Mouse (Mus musculus) C2C12 (cell line): ENCODE data around the gene Acvr1. TPM values are rescaled to one million over a fixed set of nuclear protein-coding genes. Genes with fewer than 3 reads are reported as not detected.
A peak's percentile ranks its signal among the peaks of the same experiment; 100 is the strongest.

ENCODE experiments used
- H3K27me3 ChIP-seq: one replicate; pipeline ENCODE4 v1.6.1; 2011; ENCODE audit not compliant: control insufficient read depth, insufficient read depth, insufficient read length
- H3K36me3 ChIP-seq: one replicate; pipeline ENCODE4 v1.6.1; 2011; ENCODE audit not compliant: control insufficient read depth, insufficient read depth
- H3K4me3 ChIP-seq: one replicate; pipeline ENCODE4 v1.5.1; 2011; ENCODE audit warnings: mild to moderate bottlenecking, control low read depth; ENCODE audit not compliant: poor library complexity, insufficient read depth, severe bottlenecking
- H3K79me2 ChIP-seq: one replicate; pipeline ENCODE4 v1.6.1; 2011; ENCODE audit not compliant: control insufficient read depth, insufficient read depth
- H3K79me3 ChIP-seq: one replicate; pipeline ENCODE4 v1.6.1; 2011; ENCODE audit warnings: low read depth, control low read depth
- H3ac ChIP-seq: one replicate; pipeline ENCODE3; 2011; ENCODE audit warnings: low read depth; ENCODE audit not compliant: control insufficient read depth, insufficient read length
- CEBPB ChIP-seq: IDR thresholded peaks from one replicate; pipeline ENCODE4 v1.6.1; 2011; ENCODE audit warnings: low read depth, mild to moderate bottlenecking, control low read depth, moderate library complexity
- CTCF ChIP-seq: IDR thresholded peaks from one replicate; pipeline ENCODE4 v1.5.1; 2011; ENCODE audit not compliant: control insufficient read depth, insufficient read depth, insufficient read length
- FOSL1 ChIP-seq: IDR thresholded peaks from one replicate; pipeline ENCODE4 v1.8.0; 2011; ENCODE audit warnings: mild to moderate bottlenecking, low read length; ENCODE audit not compliant: poor library complexity, insufficient read depth, severe bottlenecking
- MAX ChIP-seq: IDR thresholded peaks from one replicate; pipeline ENCODE4 v1.6.1; 2011; ENCODE audit warnings: mild to moderate bottlenecking, control low read depth
- MYOD1 ChIP-seq: IDR thresholded peaks from one replicate; pipeline ENCODE4 v1.6.1; 2011; ENCODE audit warnings: low read depth; ENCODE audit not compliant: control insufficient read depth, insufficient read length
- MYOG ChIP-seq: IDR thresholded peaks from one replicate; pipeline ENCODE4 v1.6.1; 2011; ENCODE audit not compliant: control insufficient read depth, insufficient read length; ENCODE audit errors: extremely low read depth
- USF1 ChIP-seq: IDR thresholded peaks from one replicate; pipeline ENCODE4 v1.6.1; 2011; ENCODE audit warnings: low read depth, mild to moderate bottlenecking, control low read depth, moderate library complexity
- polyA plus RNA-seq: library from polyadenylated mRNA; unstranded; fragments of >200 nt; fragmentation: generic; extraction: Trizol; gene quantifications from one replicate; pipeline ENCODE4 v1.2.1, GENCODE M21; 2012; ENCODE audit warnings: missing spikeins

Acvr1 gene
- polyA plus RNA-seq, 1 experiment = 37.2 TPM

DNA sequence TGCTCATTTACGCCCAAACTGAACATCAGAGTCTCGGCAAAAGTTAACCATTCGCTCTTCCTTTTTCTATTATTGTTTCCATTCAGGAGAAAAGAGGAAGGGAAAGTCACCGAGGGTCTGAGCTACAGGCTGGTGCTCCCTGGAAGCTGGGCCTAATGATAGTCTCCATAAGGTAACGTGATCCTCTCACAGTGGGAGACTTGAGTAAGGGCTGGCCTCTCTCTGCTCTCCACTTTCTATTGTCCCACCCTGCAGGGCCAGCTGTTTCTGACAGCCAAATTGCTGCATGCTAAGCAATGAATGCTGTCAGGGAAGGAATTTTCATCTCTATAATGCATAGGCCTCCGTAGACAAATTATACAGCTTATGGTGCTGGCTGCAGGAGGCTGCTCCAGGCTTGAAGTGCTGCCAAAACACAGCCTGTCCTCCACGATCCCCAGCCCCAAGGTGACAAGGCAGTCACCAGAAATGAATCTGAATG is 33.4 kb downstream of the Acvr1 start:
- Histone ChIP-seq H3ac (no peak overlapping the region), H3K79me3 (peaks cover 91% of the 10 kb centered on the region), H3K36me3 (peaks cover 43% of the 10 kb centered on the region), H3K27me3 (no peaks in the 10 kb centered on the region), H3K79me2 (peaks cover 100% of the 10 kb centered on the region), H3K4me3 (no peak overlapping the region)
- TF ChIP-seq MYOD1 = peak; percentile 20
- no peak for TF ChIP-seq CEBPB

DNA sequence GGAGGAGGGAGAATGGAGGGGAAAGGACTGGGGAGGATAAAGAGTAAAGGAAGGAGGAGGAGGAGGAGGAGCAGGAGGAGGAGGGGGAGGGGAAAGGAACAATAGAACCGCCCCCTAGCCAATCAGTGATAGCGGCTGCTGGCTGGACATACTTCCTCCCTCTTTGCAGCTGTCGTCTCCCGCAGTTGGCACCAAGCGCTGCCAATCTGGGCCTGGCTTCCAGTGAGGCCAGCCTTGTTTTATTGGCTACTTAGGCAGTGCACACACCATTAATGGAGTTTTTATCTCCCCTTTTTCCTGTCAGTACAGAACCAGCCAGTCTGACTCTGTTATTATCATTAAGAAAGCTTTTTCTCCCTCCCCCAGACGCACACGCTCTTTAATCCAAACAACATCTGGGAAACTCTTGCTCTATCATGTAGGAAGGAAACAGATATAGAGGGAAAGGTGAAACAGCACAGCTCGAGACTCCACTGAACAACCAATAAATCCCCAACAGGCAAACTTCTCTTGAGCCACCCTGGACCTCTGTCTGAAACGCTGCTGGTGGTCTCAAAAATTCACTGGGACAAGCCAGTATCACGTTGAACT is 34.6 kb downstream of the Acvr1 start:
- TF ChIP-seq MYOG = no peak
- peak; percentile 86 for TF ChIP-seq MYOD1
- Histone ChIP-seq H3K27me3 (no peaks in the 10 kb centered on the region), H3ac (no peak overlapping the region), H3K79me2 (peaks cover 100% of the 10 kb centered on the region), H3K4me3 (no peak overlapping the region), H3K36me3 (peaks cover 42% of the 10 kb centered on the region), H3K79me3 (peaks cover 90% of the 10 kb centered on the region)

DNA sequence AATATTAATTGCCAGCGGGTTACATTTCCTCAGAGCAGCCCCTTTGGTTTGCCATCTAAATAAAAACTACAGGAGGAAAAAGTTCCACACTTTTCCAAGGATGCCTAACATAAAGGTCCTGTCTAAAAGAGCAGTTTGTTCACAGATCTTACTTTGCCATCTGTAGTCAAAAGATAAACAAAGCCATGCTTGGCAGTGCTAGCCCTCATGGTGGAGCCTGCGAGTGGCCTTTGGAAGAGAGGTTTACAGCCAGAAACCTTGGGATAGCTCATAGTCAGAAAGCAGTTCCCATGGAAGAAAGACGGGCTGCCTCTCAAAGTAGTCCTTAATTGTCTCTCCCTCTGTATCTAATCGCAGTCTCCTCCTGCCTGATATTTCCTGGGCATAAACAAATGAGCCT is 36.4 kb downstream of the Acvr1 start:
- H3K27me3 ChIP-seq = no peaks in the 10 kb centered on the region
- H3K4me3 ChIP-seq = no peak overlapping the region
- H3K79me3 ChIP-seq = peaks cover 93% of the 10 kb centered on the region
- H3K79me2 ChIP-seq = peaks cover 100% of the 10 kb centered on the region
- no peak overlapping the region for H3ac ChIP-seq
- H3K36me3 ChIP-seq = peaks cover 29% of the 10 kb centered on the region
- TF ChIP-seq CTCF = no peak
- no peak for TF ChIP-seq MYOG
- TF ChIP-seq MYOD1 = no peak
- no peak for TF ChIP-seq CEBPB

DNA sequence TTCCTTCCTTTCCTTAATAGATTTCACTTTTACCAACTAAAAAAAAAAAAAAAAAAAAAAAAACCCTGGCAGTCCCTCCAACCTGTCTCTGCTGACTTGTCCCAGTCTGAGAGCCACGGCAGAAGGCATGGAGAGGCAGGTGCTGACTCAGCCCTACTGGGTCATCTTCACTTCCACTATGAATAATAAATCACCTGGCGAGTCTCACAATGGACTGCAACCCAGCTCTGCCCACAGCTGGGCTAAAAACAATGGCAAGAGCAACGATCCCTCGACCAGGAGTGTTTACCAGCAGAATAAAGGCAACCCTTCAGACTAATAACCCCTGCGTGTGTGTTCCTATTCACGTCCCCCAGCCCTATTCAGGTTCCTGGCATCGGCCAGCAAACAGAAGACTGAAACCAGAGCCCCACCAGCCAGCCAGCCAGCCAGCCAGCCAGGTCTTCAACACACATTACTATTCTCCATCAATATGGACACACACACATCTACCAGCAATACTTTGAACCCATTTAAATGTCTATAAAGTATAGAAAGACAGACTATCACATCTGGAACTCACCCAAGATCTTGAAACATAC is 37.0 kb downstream of the Acvr1 start:
- Histone ChIP-seq H3K79me2 (peaks cover 100% of the 10 kb centered on the region), H3K36me3 (peaks cover 24% of the 10 kb centered on the region), H3ac (no peak overlapping the region), H3K27me3 (no peaks in the 10 kb centered on the region), H3K79me3 (peaks cover 94% of the 10 kb centered on the region), H3K4me3 (no peak overlapping the region)
- no peak for TF ChIP-seq CEBPB
- no peak for TF ChIP-seq USF1
- no peak for TF ChIP-seq FOSL1
- no peak for TF ChIP-seq MAX
- no peak for TF ChIP-seq MYOG
- TF ChIP-seq MYOD1 = no peak
- no peak for TF ChIP-seq CTCF

DNA sequence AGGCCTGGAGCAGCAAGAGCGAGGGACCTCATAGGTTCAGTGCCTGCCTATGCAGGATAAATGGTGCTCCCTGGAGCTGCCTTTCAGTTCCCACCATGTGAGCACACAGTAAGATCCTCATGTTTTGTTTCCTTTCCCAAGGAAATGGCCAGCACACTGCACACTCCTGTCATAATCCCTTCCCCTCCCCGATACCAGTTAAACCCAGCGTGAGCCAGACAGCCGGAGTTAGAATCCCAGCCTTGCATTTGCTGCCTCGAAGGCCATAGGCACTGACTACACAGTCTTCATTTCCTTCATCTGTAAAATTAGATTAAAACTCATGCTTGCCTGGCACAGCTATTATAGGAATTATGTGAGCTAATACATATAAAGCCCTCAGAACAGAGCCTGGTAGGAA is 37.6 kb downstream of the Acvr1 start:
- H3K27me3 ChIP-seq = no peaks in the 10 kb centered on the region
- no peak overlapping the region for H3K4me3 ChIP-seq
- TF ChIP-seq MYOG (no peak), CTCF (no peak), MYOD1 (no peak), CEBPB (no peak), USF1 (no peak), FOSL1 (no peak), MAX (no peak)
- peaks cover 18% of the 10 kb centered on the region for H3K36me3 ChIP-seq
- peaks cover 94% of the 10 kb centered on the region for H3K79me3 ChIP-seq
- peaks cover 100% of the 10 kb centered on the region for H3K79me2 ChIP-seq
- H3ac ChIP-seq = no peak overlapping the region

DNA sequence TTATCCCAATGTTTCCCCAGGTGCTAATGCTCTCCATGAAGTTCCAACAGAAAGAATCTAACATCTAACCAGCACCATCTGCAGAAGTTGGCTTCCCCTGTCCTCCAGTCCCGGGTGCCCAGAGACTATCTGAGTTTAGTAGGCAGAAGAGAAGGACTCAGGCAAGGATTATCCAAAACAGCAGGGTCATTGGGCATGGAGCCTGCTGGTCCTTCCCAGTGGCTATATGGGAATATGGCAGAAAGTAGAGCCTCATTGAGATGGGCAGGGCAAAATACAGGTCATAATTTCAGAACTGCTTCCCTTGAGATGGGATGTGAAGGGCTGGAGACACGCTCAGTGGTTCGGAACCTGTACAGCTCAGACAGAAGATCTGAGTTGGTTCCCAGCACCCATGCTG is 39.2 kb downstream of the Acvr1 start:
- no peak for TF ChIP-seq CEBPB
- no peak for TF ChIP-seq CTCF
- TF ChIP-seq MAX = no peak
- TF ChIP-seq MYOD1 = no peak
- no peak for TF ChIP-seq USF1

More for the DNA sequence above, 39.2 kb downstream of the Acvr1 start:
- Histone ChIP-seq H3K27me3 (no peaks in the 10 kb centered on the region), H3ac (no peak overlapping the region), H3K79me2 (peaks cover 100% of the 10 kb centered on the region), H3K36me3 (peaks cover 16% of the 10 kb centered on the region), H3K4me3 (no peak overlapping the region), H3K79me3 (peaks cover 93% of the 10 kb centered on the region)
